Mouse (Mus musculus): Measurements from ENCODE around the gene Gabbr2.
A peak's percentile ranks its signal among the peaks of the same experiment; 100 is the strongest.

The Gabbr2 gene

DNA sequence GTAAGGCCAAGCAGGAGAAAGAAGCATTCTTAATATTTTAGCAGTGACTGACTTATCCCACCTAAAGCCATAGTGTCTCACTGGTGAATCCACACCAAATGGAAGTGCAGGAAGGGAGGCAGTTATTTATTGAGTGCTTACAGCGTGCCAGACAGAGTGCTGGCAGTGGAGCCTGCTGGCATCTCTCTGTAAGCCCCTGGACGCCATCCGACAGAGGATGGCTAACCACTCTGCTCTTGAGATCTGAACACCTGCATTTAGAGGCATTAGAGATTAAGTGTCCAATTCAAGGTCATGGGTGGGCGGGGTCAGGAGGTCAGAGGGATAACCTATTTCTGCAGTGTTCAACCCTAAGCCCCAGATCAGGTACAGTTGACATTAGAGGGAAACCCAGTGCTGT lies 2.8 kb downstream of the Gabbr2 start:
- DNase-seq (ENCODE audit: low spot score) = no peak

DNA sequence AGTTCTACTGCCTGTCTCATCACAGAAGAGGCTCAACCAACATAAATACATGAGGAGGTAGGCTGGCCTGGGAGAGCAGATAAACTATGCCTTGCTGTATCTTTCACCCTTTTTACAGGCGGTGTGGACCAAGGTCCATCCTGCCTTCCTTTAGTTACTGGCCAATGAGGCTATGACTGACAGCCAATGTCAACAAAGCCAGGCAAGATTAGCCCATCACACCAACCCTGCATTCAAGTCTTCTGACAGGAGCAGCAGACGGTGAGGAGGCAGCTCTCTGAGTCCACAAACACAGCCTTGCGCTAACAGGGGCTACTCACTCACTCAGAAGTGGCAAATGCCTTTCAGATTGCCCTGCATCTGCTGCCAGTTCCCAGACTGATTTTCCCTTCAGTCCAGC lies 3.4 kb downstream of the Gabbr2 start:
- no peak for DNase-seq (ENCODE audit: low spot score)

DNA sequence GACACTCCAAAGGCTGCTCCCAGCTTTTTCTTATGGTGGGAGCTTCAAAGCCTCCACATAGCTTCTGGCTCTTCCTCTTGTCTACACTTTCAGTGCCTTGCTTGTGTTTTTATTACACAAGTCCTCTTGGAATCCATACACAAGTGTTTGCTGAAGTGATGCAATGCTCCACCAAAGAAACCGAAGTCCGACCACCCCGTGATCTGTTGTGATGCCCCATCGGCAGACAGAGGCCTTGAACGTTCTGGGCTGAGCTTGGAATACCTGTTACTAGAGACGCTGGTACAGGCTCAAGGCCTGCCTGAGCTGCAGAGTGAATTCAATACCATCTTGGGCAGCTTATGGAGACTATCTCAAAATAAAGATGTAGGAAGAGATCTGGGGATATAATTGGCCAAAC lies 3.9 kb downstream of the Gabbr2 start:
- no peak for DNase-seq (ENCODE audit: low spot score)

DNA sequence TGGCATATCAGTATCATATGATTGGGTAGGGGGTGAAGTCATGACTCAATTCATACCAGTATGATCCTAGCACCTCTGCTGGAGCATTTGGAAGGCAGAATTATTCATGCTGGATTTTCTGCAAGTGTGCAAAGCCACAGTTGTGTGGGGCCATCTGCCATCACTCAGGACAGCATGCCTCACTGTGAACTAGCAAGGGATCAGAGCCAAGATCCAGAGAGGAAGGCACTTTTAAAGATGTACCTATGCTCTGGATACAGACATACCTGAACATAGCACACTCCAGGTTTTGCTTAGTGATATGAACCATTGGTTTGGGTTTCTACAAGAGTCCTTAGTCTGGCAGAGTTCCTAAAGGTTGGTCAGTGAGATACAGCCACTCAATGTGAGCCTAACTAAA lies 5.6 kb downstream of the Gabbr2 start:
- no peak for DNase-seq (ENCODE audit: low spot score)

- DNase-seq (ENCODE audit: low spot score) = no peak
These were observed 8.8 kb downstream of the Gabbr2 start for GRCm38 (mm10) chr4:46982912-46983311.

GRCm38 (mm10) chr4:46982094-46982493 lies 9.6 kb downstream of the Gabbr2 start:
- no peak for DNase-seq (ENCODE audit: low spot score)

DNA sequence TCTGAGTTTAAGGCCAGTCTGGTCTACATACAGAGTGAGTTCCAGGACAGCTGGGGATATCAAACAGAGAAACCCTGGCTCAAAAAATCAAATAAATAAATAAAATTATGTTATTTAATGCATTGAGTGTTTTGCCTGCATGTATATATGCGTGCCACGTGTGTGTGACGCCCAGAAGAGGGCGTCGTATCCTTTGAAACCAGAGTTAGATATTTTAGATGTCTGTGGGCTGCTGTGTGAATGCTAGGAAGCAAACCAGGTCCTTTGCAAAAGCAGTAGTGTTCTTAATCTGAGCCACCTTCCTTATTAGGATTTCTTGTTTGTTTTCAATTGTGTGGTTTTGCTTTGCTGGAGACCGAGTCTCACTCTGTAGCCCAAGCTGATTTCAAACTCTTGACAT lies 13.3 kb downstream of the Gabbr2 start:
- no peak for DNase-seq (ENCODE audit: low spot score)

DNA sequence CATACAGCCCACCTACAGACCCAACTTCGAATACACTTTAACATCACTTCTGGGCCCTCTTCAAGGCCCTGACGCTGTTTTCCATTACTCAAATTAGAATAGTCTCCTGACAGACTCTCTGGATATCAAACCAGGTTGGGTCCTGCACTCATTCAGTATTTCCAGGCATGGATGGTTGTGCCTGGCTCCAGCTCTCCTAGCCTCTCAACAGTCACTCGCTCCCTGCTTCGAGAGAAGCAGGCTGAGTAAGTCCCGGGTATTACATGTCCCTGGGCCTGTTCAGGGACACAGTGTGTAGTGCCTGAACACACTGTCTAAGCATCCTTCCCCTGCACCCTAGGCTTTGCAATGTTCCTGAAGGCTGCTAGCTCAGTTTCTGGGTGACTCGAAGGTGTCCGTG lies 14.5 kb downstream of the Gabbr2 start:
- no peak for DNase-seq (ENCODE audit: low spot score)

DNA sequence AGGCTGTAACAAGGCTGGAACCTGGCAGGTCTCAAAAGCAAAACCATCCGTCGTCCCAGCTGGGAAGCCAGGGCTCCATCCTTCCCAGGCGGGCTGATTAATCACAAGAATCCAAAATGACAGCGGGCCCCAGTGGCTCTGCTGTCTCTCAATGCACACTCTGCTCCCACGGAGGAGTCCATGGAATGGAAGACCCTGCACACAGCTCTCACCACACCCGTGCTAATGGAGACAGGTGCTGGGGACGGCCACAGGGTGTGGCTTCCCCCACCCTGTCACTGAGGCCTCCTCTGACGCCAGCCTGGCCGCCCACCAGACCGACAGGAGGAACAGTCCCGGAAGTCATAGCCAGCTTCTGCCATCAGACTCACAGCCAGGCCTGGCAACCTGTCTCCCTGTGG lies 15.0 kb downstream of the Gabbr2 start:
- no peak for DNase-seq (ENCODE audit: low spot score)

DNA sequence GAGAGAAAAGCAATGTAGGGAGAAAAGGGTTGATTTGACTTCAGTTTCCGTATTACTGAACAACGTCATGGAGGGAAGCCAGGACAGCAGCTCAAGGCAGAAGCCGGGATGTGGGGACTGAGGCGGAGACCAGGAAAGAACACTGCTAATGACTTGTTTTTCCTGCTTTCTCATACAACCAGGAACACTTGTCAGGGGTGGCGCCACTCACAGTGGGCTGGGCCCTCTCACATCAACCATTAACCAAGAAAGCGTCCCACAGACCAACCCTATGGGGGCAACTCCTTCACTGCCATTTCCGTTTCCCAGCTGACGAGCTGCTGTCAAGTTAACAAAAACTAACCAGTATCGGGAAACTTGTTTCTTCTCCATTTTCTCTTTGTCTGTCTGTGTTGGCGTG lies 18.4 kb downstream of the Gabbr2 start:
- DNase-seq (ENCODE audit: low spot score) = no peak

DNA sequence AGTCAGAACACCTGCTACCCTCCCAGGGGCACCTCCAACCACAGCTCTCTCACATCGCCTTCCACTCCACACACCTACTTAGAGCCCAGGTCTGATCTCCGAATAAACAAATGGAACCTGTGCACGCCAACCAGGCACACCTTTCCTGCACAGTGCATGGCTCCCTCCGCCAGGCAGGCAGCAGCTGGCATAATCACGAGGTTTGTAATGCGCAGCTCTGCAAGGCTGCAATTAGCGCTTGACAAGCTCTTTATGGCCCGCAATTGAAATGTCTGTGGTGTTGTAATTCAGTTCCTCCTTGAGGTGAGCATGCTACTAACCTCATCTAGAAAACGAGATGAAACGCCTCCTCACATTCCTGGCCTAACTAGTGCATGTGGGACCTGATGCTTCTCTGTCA lies 23.7 kb downstream of the Gabbr2 start:
- DNase-seq (ENCODE audit: low spot score) = no peak

DNA sequence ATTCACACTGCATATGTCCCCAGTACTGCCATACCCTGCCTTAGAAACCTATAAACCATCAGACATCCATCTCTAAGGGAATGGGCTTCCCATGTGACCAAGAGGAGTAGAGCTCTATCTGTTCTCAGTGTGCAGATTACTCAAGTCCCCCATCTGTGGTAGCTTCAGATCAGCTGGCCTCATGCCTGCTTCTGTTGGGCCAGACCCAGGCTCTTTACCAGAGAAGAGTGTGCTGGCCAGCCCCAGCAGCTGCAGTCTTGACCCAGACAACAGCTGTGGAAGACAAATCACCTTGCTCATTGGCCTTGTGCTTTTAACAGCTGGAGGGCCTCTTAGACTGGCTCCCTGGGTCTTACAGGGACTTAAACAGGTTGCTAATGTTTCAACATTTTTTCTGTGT lies 25.1 kb downstream of the Gabbr2 start:
- DNase-seq (ENCODE audit: low spot score) = no peak

GRCm38 (mm10) chr4:46961403-46961802 lies 30.3 kb downstream of the Gabbr2 start:
- no peak for DNase-seq (ENCODE audit: low spot score)

- no peak for DNase-seq (ENCODE audit: low spot score)
These were observed 31.5 kb downstream of the Gabbr2 start for GRCm38 (mm10) chr4:46960208-46960607.

GRCm38 (mm10) chr4:46959776-46960175 lies 31.9 kb downstream of the Gabbr2 start:
- DNase-seq (ENCODE audit: low spot score) = no peak

GRCm38 (mm10) chr4:46957955-46958354 lies 33.7 kb downstream of the Gabbr2 start:
- DNase-seq (ENCODE audit: low spot score) = no peak

DNA sequence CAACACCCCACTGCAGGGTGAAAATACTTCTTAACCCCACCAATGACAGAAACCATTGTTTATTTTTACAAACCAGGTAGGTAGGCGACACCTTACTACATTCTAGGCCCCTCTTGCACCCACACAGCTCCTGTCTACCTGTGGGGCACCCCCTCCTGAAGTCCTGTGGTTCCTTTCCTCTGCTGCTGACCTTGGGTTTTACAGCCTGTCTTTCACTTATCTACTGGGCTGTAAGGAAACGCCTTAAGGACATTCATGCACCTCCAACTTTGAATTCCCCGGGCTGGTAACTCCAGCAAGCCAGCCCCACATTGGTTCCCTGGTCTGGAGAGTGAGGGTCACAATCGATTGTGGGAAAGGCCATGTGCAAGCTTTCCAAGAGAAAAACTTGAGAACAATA lies 34.7 kb downstream of the Gabbr2 start:
- DNase-seq (ENCODE audit: low spot score) = no peak

- DNase-seq (ENCODE audit: low spot score) = no peak
These were observed 38.7 kb downstream of the Gabbr2 start for GRCm38 (mm10) chr4:46953021-46953420.

- no peak for DNase-seq (ENCODE audit: low spot score)
These were observed 39.1 kb downstream of the Gabbr2 start for GRCm38 (mm10) chr4:46952562-46952961.

DNA sequence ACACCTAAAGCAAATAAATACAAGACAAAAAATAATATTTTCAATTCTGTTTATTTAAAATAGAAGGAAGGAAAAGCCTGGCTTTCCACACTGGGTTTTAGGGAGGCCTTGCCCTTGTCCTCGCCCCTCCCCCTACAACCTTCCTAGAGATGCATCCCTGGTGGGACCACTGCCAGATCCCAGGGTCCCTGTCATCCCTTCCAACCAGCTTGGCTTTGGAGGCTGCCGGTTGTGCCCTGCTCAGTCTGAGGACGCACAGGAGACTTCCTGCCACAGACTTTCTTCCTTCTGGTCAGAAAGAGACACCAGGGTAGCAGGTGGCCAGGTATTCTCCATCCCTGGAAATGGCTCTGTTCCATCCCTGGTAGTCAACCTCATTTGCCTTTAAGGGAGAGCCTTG lies 57.4 kb downstream of the Gabbr2 start:
- DNase-seq (ENCODE audit: low spot score) = peak; percentile 46

GRCm38 (mm10) chr4:46933590-46933989 lies 58.1 kb downstream of the Gabbr2 start:
- no peak for DNase-seq (ENCODE audit: low spot score)

DNA sequence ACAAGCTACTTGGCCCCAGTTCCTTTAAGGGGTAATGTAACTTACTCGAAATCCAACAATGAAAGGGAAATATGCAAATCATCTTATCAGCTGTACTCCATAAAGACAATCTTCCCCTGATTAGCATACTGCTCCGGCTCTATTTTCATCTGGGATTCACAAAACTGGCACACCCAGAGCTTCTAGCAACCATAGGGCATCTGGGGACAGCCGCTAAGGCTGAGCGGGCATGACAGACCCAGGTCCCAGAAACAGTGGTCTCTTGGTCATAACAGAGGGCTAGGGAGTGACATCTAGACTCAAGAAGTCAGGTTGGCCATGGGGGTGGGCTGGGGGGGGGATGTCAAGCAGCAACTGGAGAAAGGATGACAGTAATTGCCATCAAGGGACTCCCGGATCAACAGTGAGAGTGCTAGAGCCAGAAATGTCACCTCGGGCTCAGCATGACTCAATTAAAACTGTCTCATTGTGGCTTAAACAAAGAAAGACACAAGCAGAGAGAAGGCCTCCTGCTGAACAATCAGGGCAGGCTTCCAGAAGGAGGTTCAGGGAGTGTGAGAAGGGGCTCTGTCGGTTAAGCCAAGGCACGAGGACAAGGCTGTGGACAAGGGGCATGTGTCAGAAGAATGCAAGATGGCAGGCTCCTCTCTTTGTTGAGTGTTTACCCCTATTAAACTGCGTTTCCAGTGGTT lies 59.8 kb downstream of the Gabbr2 start:
- no peak for DNase-seq (ENCODE audit: low spot score)

- DNase-seq (ENCODE audit: low spot score) = no peak
These were observed 63.6 kb downstream of the Gabbr2 start for GRCm38 (mm10) chr4:46928112-46928511.

DNA sequence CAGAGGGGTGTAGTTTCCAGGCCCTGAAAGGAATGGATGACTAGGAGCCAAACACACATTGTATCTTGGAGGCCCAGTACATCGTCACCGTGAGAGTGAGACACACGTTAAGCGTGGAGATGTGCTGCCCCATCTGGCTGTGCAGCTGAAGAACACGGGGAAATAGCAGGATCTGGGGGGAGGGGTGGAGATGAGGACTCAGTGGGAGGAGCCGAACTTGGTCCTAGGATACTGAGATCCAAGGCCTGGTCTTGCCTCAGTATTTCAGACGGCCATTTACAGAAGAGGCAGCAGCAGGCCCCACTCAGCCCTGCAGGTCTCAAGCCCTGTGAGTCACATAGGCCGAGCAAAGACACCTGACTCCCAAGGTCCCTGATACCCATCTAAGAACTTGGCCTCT lies 72.5 kb downstream of the Gabbr2 start:
- peak; percentile 46 for DNase-seq (ENCODE audit: low spot score)

- DNase-seq (ENCODE audit: low spot score) = no peak
These were observed 74.9 kb downstream of the Gabbr2 start for GRCm38 (mm10) chr4:46916786-46917185.

Data from testis, postnatal 10 days (tissue).